Mouse (Mus musculus): ENCODE measurements around the gene Mtnr1b. TPM values are rescaled to one million over a fixed set of nuclear protein-coding genes. Genes with fewer than 3 reads are reported as not detected.

Gene Mtnr1b
- polyA plus RNA-seq, 1 experiment = not detected

- TF ChIP-seq GATA1 (IDR thresholded peaks at IDR 0.05; ENCODE audit: low read length) = no peak
These were observed 23.6 kb downstream of the Mtnr1b start for GRCm38 (mm10) chr9:15850749-15851148.

- no peak for TF ChIP-seq GATA1 (IDR thresholded peaks at IDR 0.05; ENCODE audit: low read length)
These were observed 29.0 kb downstream of the Mtnr1b start for GRCm38 (mm10) chr9:15845390-15845789.

GRCm38 (mm10) chr9:15813002-15813911 is 61.1 kb downstream of the Mtnr1b start:
- TF ChIP-seq GATA1 (IDR thresholded peaks at IDR 0.05; ENCODE audit: low read length) = no peak

GRCm38 (mm10) chr9:15804296-15804695 is 70.1 kb downstream of the Mtnr1b start:
- no peak for TF ChIP-seq GATA1 (IDR thresholded peaks at IDR 0.05; ENCODE audit: low read length)

- TF ChIP-seq GATA1 (IDR thresholded peaks at IDR 0.05; ENCODE audit: low read length) = no peak
These were observed 71.8 kb downstream of the Mtnr1b start for GRCm38 (mm10) chr9:15802413-15803027.

- no peak for TF ChIP-seq GATA1 (IDR thresholded peaks at IDR 0.05; ENCODE audit: low read length)
These were observed 74.0 kb downstream of the Mtnr1b start for GRCm38 (mm10) chr9:15800402-15800801.

- TF ChIP-seq GATA1 (IDR thresholded peaks at IDR 0.05; ENCODE audit: low read length) = no peak
These were observed 79.9 kb downstream of the Mtnr1b start for GRCm38 (mm10) chr9:15794408-15794807.

GRCm38 (mm10) chr9:15792076-15792475 is 82.3 kb downstream of the Mtnr1b start:
- no peak for TF ChIP-seq GATA1 (IDR thresholded peaks at IDR 0.05; ENCODE audit: low read length)

GRCm38 (mm10) chr9:15786610-15787009 is 87.7 kb downstream of the Mtnr1b start:
- no peak for TF ChIP-seq GATA1 (IDR thresholded peaks at IDR 0.05; ENCODE audit: low read length)

- TF ChIP-seq GATA1 (IDR thresholded peaks at IDR 0.05; ENCODE audit: low read length) = no peak
These were observed 88.2 kb downstream of the Mtnr1b start for GRCm38 (mm10) chr9:15786192-15786591.

- no peak for TF ChIP-seq GATA1 (IDR thresholded peaks at IDR 0.05; ENCODE audit: low read length)
These were observed 92.4 kb downstream of the Mtnr1b start for GRCm38 (mm10) chr9:15781936-15782335.

- TF ChIP-seq GATA1 (IDR thresholded peaks at IDR 0.05; ENCODE audit: low read length) = no peak
These were observed 99.4 kb downstream of the Mtnr1b start for GRCm38 (mm10) chr9:15774911-15775310.

Other genes starting within 250 kb of the Mtnr1b start
- gene Deup1, start 246.6 kb downstream of the Mtnr1b start, polyA plus RNA-seq (2012) = not detected in 2 replicates
- not detected in 2 replicates for gene Slc36a4, start 164.8 kb downstream of the Mtnr1b start, polyA plus RNA-seq (2012)